Mouse (Mus musculus) lung, postnatal 0 days (tissue): ENCODE results near the gene Efcab6.

ENCODE experiments used
- CTCF ChIP-seq: IDR thresholded peaks from 2 replicates; pipeline ENCODE4 v1.5.1; 2016; ENCODE audit warnings: antibody characterized with exemption, mild to moderate bottlenecking
- EP300 ChIP-seq: IDR thresholded peaks from 2 replicates; pipeline ENCODE4 v1.6.1; 2016; ENCODE audit warnings: antibody characterized with exemption, mild to moderate bottlenecking, control low read depth

DNA sequence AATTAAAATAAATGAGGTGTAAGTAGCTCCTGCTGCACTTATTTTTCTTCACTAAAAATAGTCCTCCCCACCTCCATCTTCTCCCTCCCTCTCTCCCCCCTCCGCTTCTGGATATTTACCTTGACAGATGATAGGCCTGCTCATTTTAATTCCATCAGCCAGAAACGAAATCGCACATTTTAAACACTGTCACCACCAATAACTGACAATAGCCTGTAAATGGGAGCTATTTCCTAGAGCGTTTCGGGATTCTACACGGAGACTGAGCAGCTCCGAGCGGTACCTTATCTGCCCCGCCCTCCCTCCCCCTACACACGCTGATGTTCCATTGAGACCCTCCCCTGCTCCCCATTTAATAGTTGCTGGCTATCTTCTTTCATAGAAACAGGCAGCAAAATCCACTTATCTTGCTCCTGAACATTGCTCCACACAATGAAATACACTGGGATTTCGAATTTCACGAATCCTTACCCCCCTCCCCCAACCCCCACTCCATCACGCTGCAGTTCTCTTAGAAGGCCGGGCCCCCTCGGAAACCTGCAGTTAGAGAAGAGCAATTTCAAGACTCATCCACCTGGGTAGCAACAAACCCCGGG, 4.4 kb upstream of the Efcab6 start:
- TF ChIP-seq CTCF (no peak), EP300 (no peak)
